Mouse (Mus musculus): ENCODE measurements around the gene Cask.

The Cask gene

GRCm38 (mm10) chrX:13469160-13470116 is 381.7 kb downstream of the Cask start:
- DNase-seq (ENCODE audit: extremely low spot score, low spot score): no peak

GRCm38 (mm10) chrX:13467121-13467571 is 384.0 kb downstream of the Cask start:
- no peak for DNase-seq (ENCODE audit: extremely low spot score, low spot score)

All from neural tube, embryonic 10.5 days (tissue).